Mouse (Mus musculus) liver, postnatal 0 days (tissue): ENCODE results near the gene Ntrk1. TPM values are rescaled to one million over a fixed set of nuclear protein-coding genes. Genes with fewer than 3 reads are reported as not detected.

Experiments used
- ATAC-seq: fragments of 200-750 bp; cut with Nextera tagmentation; 2 replicates; pipeline ENCODE4 v1.8.0; 2017; ENCODE audit warnings: mild to moderate bottlenecking, moderate library complexity
- DNase-seq: peaks from one replicate; pipeline ENCODE4 v3.0.0-alpha.2; 2016
- H3K27ac ChIP-seq: fragments of 300-500 bp; sonication (generic); 2 replicates; pipeline ENCODE4 v1.5.1; 2014; ENCODE audit warnings: antibody characterized with exemption, moderate library complexity, mild to moderate bottlenecking, low read depth
- H3K27me3 ChIP-seq: fragments of 300-500 bp; sonication (generic); 2 replicates; pipeline ENCODE4 v1.6.1; 2014; ENCODE audit warnings: low read length, control low read depth, mixed read lengths; ENCODE audit not compliant: insufficient read depth
- H3K36me3 ChIP-seq: fragments of 300-500 bp; sonication (generic); replicated peaks from 2 replicates; pipeline ENCODE4 v1.6.1; 2014; ENCODE audit warnings: mild to moderate bottlenecking, control low read depth, low read length, moderate library complexity, mixed read lengths; ENCODE audit not compliant: insufficient read depth
- H3K4me1 ChIP-seq: fragments of 300-500 bp; sonication (generic); 2 replicates; pipeline ENCODE4 v1.6.1; 2014; ENCODE audit warnings: antibody characterized with exemption, mild to moderate bottlenecking, control low read depth; ENCODE audit not compliant: insufficient read depth
- H3K4me2 ChIP-seq: fragments of 300-500 bp; sonication (generic); 2 replicates; pipeline ENCODE4 v1.6.1; 2014; ENCODE audit warnings: low read depth, mild to moderate bottlenecking, low read length, moderate library complexity, mixed read lengths
- H3K4me3 ChIP-seq: fragments of 300-500 bp; sonication (generic); 2 replicates; pipeline ENCODE4 v1.5.1; 2014; ENCODE audit warnings: low read depth, low read length
- H3K9ac ChIP-seq: fragments of 300-500 bp; sonication (generic); replicated peaks from 2 replicates; pipeline ENCODE4 v1.6.1; 2014; ENCODE audit warnings: mild to moderate bottlenecking, moderate library complexity
- H3K9me3 ChIP-seq: fragments of 300-500 bp; sonication (generic); 2 replicates; pipeline ENCODE4 v1.6.1; 2016; ENCODE audit warnings: mild to moderate bottlenecking, control low read depth, low read length, mixed read lengths
- CTCF ChIP-seq: sonication (generic); IDR thresholded peaks from 2 replicates; pipeline ENCODE4 v1.5.1; 2016; ENCODE audit warnings: antibody characterized with exemption, low read depth
- EP300 ChIP-seq: IDR thresholded peaks from 2 replicates; pipeline ENCODE4 v1.6.1; 2016; ENCODE audit warnings: antibody characterized with exemption, low read depth, mild to moderate bottlenecking
- WGBS: fragments of 180-500 bp; shearing (Covaris S2); extraction: QIAGEN DNeasy Blood & Tissue Kit; methylation state at CpG from one replicate; pipeline ENCODE4 v1.1.7; 2014; ENCODE audit not compliant: insufficient replicate concordance; 5-methylcytosine and 5-hydroxymethylcytosine counted together
- polyA plus RNA-seq: library from polyadenylated mRNA; unstranded; fragments of >200 nt; fragmentation: Nextera tagmentation; extraction: Ambion mirVana; gene quantifications from 2 replicates; pipeline ENCODE4 v1.2.1, GENCODE M21; 2015

The Ntrk1 gene
- polyA plus RNA-seq, 1 experiment from 2014 or later = 0.53 TPM

- peak overlapping the region; percentile 39 for H3K4me2 ChIP-seq
Measured at GRCm38 (mm10) chr3:87795336-87796277, 645 bp upstream of the Ntrk1 start.

DNA sequence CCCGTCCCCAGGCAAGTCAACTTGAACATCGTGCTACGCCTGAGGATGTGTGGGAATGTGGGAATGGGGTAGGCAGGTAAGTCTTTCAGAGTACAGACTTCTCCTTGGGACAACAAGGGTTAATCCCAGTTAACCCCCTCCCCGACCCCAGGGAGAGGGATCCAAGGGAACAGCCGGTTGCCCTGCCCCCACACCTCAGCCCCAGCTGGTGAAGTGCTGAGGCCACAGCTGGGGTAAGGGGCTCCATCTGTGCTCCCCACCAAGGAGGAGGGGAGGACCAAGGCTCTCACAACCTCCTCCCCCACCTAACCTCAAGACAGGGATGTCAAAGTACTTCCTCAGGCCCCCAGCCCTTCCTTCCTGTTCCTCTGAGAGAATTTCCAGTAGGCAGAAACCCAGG is 5.2 kb downstream of the Ntrk1 start:
- peaks cover 37% of the 10 kb centered on the region for H3K27me3 ChIP-seq
- no peaks in the 10 kb centered on the region for H3K9me3 ChIP-seq
- H3K36me3 ChIP-seq = no peaks in the 10 kb centered on the region
- H3K27ac ChIP-seq = no peak overlapping the region
- DNase-seq (no peak), ATAC-seq (no peak)
- no peak overlapping the region for H3K4me2 ChIP-seq
- H3K4me3 ChIP-seq = no peak overlapping the region
- 42% methylated on average over 5 of the region's 5 CpGs for WGBS
- H3K4me1 ChIP-seq = peaks cover 2% of the 10 kb centered on the region; the same call in 1 of the 2 replicates
- H3K9ac ChIP-seq = no peak overlapping the region
- TF ChIP-seq CTCF (no peak), EP300 (no peak)

More at GRCm38 (mm10) chr3:87795336-87796277, 645 bp upstream of the Ntrk1 start:
- H3K9me3 ChIP-seq = no peaks in the 10 kb centered on the region
- H3K4me3 ChIP-seq = peak overlapping the region; percentile 3; the same call in 1 of the 2 replicates
- TF ChIP-seq CTCF (peak; percentile 74), EP300 (no peak)
- DNase-seq (peak; percentile 71), ATAC-seq (peak; percentile 64; the same call in 1 of the 2 replicates)
- H3K36me3 ChIP-seq = no peaks in the 10 kb centered on the region
- peaks cover 92% of the 10 kb centered on the region for H3K27me3 ChIP-seq
- H3K4me1 ChIP-seq = peaks cover 12% of the 10 kb centered on the region
- WGBS = 13% methylated on average over 33 of the region's 33 CpGs
- no peak overlapping the region for H3K9ac ChIP-seq
- no peak overlapping the region for H3K27ac ChIP-seq

DNA sequence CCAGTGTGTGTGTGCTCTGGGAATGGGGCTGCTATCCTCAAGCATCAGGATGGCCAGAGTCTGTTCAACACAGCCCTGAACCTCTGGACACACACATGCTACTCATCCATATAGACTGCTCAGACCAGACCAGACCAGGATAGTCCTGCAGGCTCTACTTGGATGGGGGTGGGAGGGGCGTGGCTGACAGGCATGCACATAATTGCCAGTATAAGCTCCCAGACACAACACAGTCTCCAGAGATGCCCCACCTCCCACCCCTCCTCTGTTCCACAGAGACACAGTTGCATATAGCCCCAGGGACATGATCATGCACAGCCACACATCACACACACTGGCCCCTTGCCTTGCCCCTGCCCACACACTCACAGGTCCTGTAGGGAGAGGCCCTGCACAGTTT is 5.7 kb downstream of the Ntrk1 start:
- ATAC-seq (no peak), DNase-seq (no peak)
- H3K9ac ChIP-seq = no peak overlapping the region
- 55% methylated on average over 1 of the region's 1 CpGs for WGBS
- H3K9me3 ChIP-seq = no peaks in the 10 kb centered on the region
- peaks cover 32% of the 10 kb centered on the region for H3K27me3 ChIP-seq
- no peak overlapping the region for H3K4me2 ChIP-seq
- no peak overlapping the region for H3K4me3 ChIP-seq
- H3K36me3 ChIP-seq = no peaks in the 10 kb centered on the region
- TF ChIP-seq CTCF = no peak
- no peak for TF ChIP-seq EP300
- no peaks in the 10 kb centered on the region for H3K4me1 ChIP-seq
- H3K27ac ChIP-seq = no peak overlapping the region

- no peak for DNase-seq
Measured at GRCm38 (mm10) chr3:87785626-87786214, 9.2 kb downstream of the Ntrk1 start.

GRCm38 (mm10) chr3:87785156-87785555 is 9.8 kb downstream of the Ntrk1 start:
- H3K9me3 ChIP-seq = no peaks in the 10 kb centered on the region
- ATAC-seq = no peak
- no peak for TF ChIP-seq EP300
- no peak for TF ChIP-seq CTCF
- 40% methylated on average over 5 of the region's 5 CpGs for WGBS
- no peak for DNase-seq
- no peaks in the 10 kb centered on the region for H3K36me3 ChIP-seq
- H3K27ac ChIP-seq = no peak overlapping the region
- no peak overlapping the region for H3K9ac ChIP-seq
- no peak overlapping the region for H3K4me3 ChIP-seq
- no peak overlapping the region for H3K4me2 ChIP-seq
- no peaks in the 10 kb centered on the region for H3K27me3 ChIP-seq
- no peaks in the 10 kb centered on the region for H3K4me1 ChIP-seq

More at GRCm38 (mm10) chr3:87785626-87786214, 9.2 kb downstream of the Ntrk1 start:
- H3K4me2 ChIP-seq = no peak overlapping the region
- peaks cover 3% of the 10 kb centered on the region; the same call in 1 of the 2 replicates for H3K27me3 ChIP-seq
- TF ChIP-seq EP300 = no peak
- TF ChIP-seq CTCF = no peak
- no peak overlapping the region for H3K27ac ChIP-seq
- no peak overlapping the region for H3K9ac ChIP-seq
- no peaks in the 10 kb centered on the region for H3K36me3 ChIP-seq
- no peaks in the 10 kb centered on the region for H3K4me1 ChIP-seq
- H3K4me3 ChIP-seq = no peak overlapping the region
- WGBS = 57% methylated on average over 6 of the region's 6 CpGs
- no peaks in the 10 kb centered on the region for H3K9me3 ChIP-seq
- ATAC-seq = no peak
